Mouse (Mus musculus) thymus, adult 2 months (tissue): ENCODE data around the gene Gm29110. TPM values are rescaled to one million over a fixed set of nuclear protein-coding genes. Genes with fewer than 3 reads are reported as not detected.
"Not testable (repeated sequence)": the region's sequence is repeated elsewhere in the genome, so short reads cannot be mapped to it uniquely, and the experiment has no call there.

Experiments used
- DNase-seq: peaks from one replicate; pipeline ENCODE4 v3.0.0; 2021
- H3K27ac ChIP-seq: fragments of 200-500 bp; 2 replicates; pipeline ENCODE4 v1.5.1; 2012; ENCODE audit warnings: low read length, control low read depth; ENCODE audit not compliant: control insufficient read depth, insufficient read depth
- H3K27me3 ChIP-seq: fragments of 200-500 bp; 2 replicates; pipeline ENCODE4 v1.6.1; 2012; ENCODE audit warnings: mild to moderate bottlenecking, low read length, moderate library complexity, mixed read lengths; ENCODE audit not compliant: control insufficient read depth, insufficient read depth
- H3K36me3 ChIP-seq: fragments of 200-500 bp; 2 replicates; pipeline ENCODE4 v1.6.1; 2012; ENCODE audit warnings: mild to moderate bottlenecking, low read length, moderate library complexity; ENCODE audit not compliant: control insufficient read depth, insufficient read depth
- H3K4me1 ChIP-seq: fragments of 200-500 bp; replicated peaks from 2 replicates; pipeline ENCODE4 v1.6.1; 2012; ENCODE audit warnings: low read length; ENCODE audit not compliant: control insufficient read depth, insufficient read depth
- H3K4me3 ChIP-seq: fragments of 200-500 bp; 2 replicates; pipeline ENCODE4 v1.5.1; 2012; ENCODE audit warnings: mild to moderate bottlenecking, low read length, control low read depth, moderate library complexity; ENCODE audit not compliant: control insufficient read depth, insufficient read depth
- WGBS: fragments of 180-500 bp; shearing (Covaris S2); methylation state at CpG from one replicate; pipeline ENCODE4 v1.1.7; 2018; 5-methylcytosine and 5-hydroxymethylcytosine counted together
- polyA plus RNA-seq: library from polyadenylated mRNA; depleted of rRNA; stranded (reverse); fragments of >200 nt; gene quantifications from 2 replicates; pipeline ENCODE4 v1.2.3, GENCODE M21; 2012; rRNA removed

Gene Gm29110
- polyA plus RNA-seq = not detected in 2 replicates

DNA sequence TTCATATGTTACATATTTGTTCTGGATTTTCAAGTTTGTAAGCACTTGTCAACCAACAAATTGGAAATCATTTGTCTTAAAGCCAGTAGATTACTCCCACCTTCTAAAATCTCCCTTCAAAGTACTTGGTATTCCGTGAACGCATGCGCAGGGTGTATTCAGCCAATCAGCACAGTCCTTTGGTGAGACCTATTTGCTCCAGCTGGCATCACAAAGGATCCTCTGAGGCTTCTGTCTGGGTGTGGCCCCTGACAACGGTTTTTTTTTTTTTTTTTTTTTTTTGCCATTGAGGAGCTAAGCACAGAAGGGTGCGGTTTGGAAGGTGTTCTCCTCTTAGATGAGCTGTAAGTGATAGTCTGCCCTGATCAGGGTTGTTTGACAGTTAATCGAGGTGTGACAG, at the start of gene Gm29110:
TSS of gene Gm29110 (plus strand) at position 301 of the 400 bp plus-strand sequence.
- not testable (repeated sequence) for H3K4me1 ChIP-seq, DNase-seq, H3K4me3 ChIP-seq, H3K36me3 ChIP-seq, H3K27ac ChIP-seq, H3K27me3 ChIP-seq
- 78% methylated on average over 5 of the region's 6 CpGs for WGBS

Other genes with a start within 250 kb of the Gm29110 start
- not detected in 2 replicates for gene Gm21913, start 153.4 kb downstream of the Gm29110 start, polyA plus RNA-seq